Mouse (Mus musculus) kidney, embryonic 16.5 days (tissue): ENCODE results near the gene Zdhhc14. TPM values are rescaled to one million over a fixed set of nuclear protein-coding genes. Genes with fewer than 3 reads are reported as not detected.

Experiments
- polyA plus RNA-seq: library from polyadenylated mRNA; unstranded; fragments of >200 nt; fragmentation: Nextera tagmentation; extraction: Ambion mirVana; gene quantifications from 2 replicates; pipeline ENCODE4 v1.2.1, GENCODE M21; 2015

Zdhhc14 gene
- polyA plus RNA-seq, 1 experiment from 2014 or later: 2.5 TPM

Other genes with a start within 250 kb of the Zdhhc14 start
- not detected in 2 replicates for gene Ldhal6b, start 73.8 kb upstream of the Zdhhc14 start, polyA plus RNA-seq
- gene Tmem242, start 52.3 kb upstream of the Zdhhc14 start, polyA plus RNA-seq: 140 and 141 TPM in 2 replicates